Mouse (Mus musculus) ES-E14 (cell line): ENCODE data around the gene Cldn19. TPM values are rescaled to one million over a fixed set of nuclear protein-coding genes. Genes with fewer than 3 reads are reported as not detected.

Experiments used
- DNase-seq: peaks from one replicate; pipeline ENCODE4 v3.0.0-alpha.2; 2013; ENCODE audit warnings: low read depth, low spot score
- H3K27ac ChIP-seq: 2 replicates; pipeline ENCODE4 v1.5.1; 2012; ENCODE audit warnings: low read depth, mild to moderate bottlenecking, low read length, moderate library complexity, mixed read lengths; ENCODE audit not compliant: poor library complexity, insufficient read depth, severe bottlenecking
- H3K36me3 ChIP-seq: 2 replicates; pipeline ENCODE4 v1.6.1; 2012; ENCODE audit warnings: mild to moderate bottlenecking, low read length, moderate library complexity, mixed read lengths; ENCODE audit not compliant: control insufficient read depth, poor library complexity, insufficient read depth, severe bottlenecking
- H3K4me1 ChIP-seq, 2 experiments: fragments of 150-350 bp in 1 of 2; sonication (generic) in 1 of 2; 2 replicates each; pipeline ENCODE4 v1.6.1; 2012; ENCODE audit warnings: low read length in 2 of 2, mild to moderate bottlenecking in 1 of 2, mixed read lengths in 1 of 2; ENCODE audit not compliant: control insufficient read depth in 2 of 2, insufficient read depth in 2 of 2, poor library complexity in 1 of 2
- H3K4me3 ChIP-seq, 2 experiments: fragments of 150-350 bp in 1 of 2; sonication (generic) in 1 of 2; 2 replicates each; pipeline ENCODE4 v1.5.1; 2012; ENCODE audit warnings: low read length in 2 of 2, low read depth in 1 of 2, mild to moderate bottlenecking in 1 of 2, mixed read lengths in 1 of 2; ENCODE audit not compliant: insufficient read depth in 1 of 2, poor library complexity in 1 of 2, severe bottlenecking in 1 of 2
- H3K9ac ChIP-seq: 2 replicates; pipeline ENCODE4 v1.6.1; 2012; ENCODE audit warnings: low read depth, mild to moderate bottlenecking, low read length, mixed read lengths; ENCODE audit not compliant: poor library complexity, insufficient read depth, severe bottlenecking
- H3K9me3 ChIP-seq: fragments of 150-350 bp; sonication (generic); 2 replicates; pipeline ENCODE4 v1.6.1; 2012; ENCODE audit warnings: low read depth, mild to moderate bottlenecking, low read length; ENCODE audit not compliant: control insufficient read depth, insufficient read depth
- CHD2 ChIP-seq: IDR thresholded peaks from 2 replicates; pipeline ENCODE4 v1.6.1; 2014; ENCODE audit warnings: mild to moderate bottlenecking, low read depth, low read length, inconsistent platforms
- HCFC1 ChIP-seq: IDR thresholded peaks from 2 replicates; pipeline ENCODE4 v1.6.1; 2012; ENCODE audit warnings: low read length, inconsistent platforms, borderline replicate concordance; ENCODE audit not compliant: insufficient read depth
- MAFK ChIP-seq: IDR thresholded peaks from 2 replicates; pipeline ENCODE4 v1.6.1; 2014; ENCODE audit warnings: mild to moderate bottlenecking, low read depth, low read length, inconsistent platforms; ENCODE audit not compliant: insufficient read depth
- ZC3H11A ChIP-seq: IDR thresholded peaks from 2 replicates; pipeline ENCODE4 v1.6.1; 2012; ENCODE audit warnings: low read depth, mild to moderate bottlenecking, inconsistent platforms, low read length, borderline replicate concordance
- ZNF384 ChIP-seq: IDR thresholded peaks from 2 replicates; pipeline ENCODE4 v1.6.1; 2012; ENCODE audit warnings: low read depth, low read length, inconsistent platforms
- in situ Hi-C, 2 experiments: fragments of 600-800 bp; cut with MboI; formaldehyde crosslinking; loops; one replicate each; pipeline ENCODE4 v1.15.1; 2025; ENCODE audit warnings: low sequenced_read_pairs in 2 of 2, inconsistent platforms in 1 of 2; ENCODE audit not compliant: unreplicated experiment in 2 of 2
- total RNA-seq: library from RNA; depleted of rRNA; stranded (reverse); fragments of 300-350 nt; gene quantifications from 2 replicates; pipeline ENCODE4 v1.2.3, GENCODE M21; 2012

Gene Cldn19
- total RNA-seq, 1 experiment: 0.18 TPM

DNA sequence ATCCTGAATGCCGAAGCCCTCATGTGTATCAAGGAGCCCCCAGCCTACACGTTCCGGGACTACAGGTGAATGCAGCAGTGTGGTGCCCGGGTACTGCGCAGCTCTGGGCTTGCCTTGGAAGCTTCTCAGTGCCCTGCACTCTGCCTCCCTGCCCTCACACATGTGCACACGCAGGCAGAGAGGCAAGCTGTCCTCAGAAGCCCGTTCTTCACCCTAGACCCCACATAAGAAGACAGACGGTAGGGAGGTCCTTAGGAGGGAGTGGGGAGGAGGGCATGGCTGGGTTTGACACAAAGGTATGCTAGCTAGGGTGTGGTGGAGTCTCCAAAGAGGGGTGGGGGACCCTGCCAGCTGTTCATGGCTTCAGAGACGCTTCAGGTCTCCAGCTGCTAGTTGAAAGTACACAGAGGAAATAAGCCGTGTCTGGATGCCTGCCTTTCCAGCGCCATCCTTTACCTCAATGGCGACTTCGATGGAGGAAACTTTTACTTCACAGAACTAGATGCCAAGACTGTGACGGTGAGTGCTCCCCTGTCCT lies 8.5 kb upstream of the Cldn19 start:
- Histone ChIP-seq H3K27ac (no peak overlapping the region), H3K4me3 (no peak overlapping the region), H3K4me1 (peaks cover 0 to 26% of the 10 kb centered on the region in 2 experiments; a peak in 2 of 4 replicates), H3K9ac (no peak overlapping the region), H3K36me3 (peaks cover 8% of the 10 kb centered on the region; the same call in 1 of the 2 replicates), H3K9me3 (no peaks in the 10 kb centered on the region)
- in situ Hi-C loops: no loop called here
- no peak for DNase-seq
- TF ChIP-seq CHD2: no peak
- TF ChIP-seq HCFC1: no peak
- TF ChIP-seq MAFK: no peak
- no peak for TF ChIP-seq ZC3H11A
- TF ChIP-seq ZNF384: no peak

DNA sequence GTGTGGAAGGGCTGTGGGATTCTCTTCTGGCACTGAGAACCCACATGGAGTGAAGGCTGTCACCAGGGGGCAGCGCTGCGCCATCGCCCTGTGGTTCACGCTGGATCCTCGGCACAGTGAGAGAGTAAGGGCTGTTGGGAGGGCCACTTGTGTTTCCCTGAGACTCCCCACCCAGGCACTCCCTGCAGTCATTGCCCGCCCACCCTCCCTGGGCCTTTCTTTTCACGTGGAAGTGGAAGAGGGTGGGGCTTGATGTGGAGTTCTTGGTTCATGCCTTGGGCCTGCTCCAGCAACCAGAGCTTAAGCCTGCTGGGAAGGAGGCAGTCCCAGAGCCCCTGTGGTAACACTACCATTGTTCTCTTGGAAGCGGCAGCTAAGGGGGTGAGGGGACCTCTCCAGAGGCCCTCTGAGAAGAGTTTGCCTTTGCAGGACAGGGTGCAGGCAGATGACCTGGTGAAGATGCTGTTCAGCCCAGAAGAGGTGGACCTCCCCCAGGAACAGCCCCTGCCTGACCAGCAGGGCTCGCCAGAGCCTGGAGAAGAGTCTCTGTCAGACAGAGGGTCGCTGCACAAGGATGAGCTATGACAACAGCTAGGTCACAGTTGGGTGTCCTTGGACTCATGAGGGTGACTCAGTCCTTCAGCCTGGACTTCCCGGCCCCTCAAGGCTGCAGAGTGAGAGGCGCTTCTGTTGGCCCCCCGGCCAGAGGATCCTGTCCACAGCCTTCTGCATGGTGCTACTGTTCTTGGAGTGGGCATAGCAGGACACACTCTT lies 7.6 kb upstream of the Cldn19 start:
- Histone ChIP-seq H3K36me3 (peaks cover 5% of the 10 kb centered on the region; the same call in 1 of the 2 replicates), H3K9me3 (no peaks in the 10 kb centered on the region), H3K4me1 (peaks cover 0 to 26% of the 10 kb centered on the region in 2 experiments; a peak in 2 of 4 replicates), H3K4me3 (peak overlapping the region in 1 of 2 experiments; percentile 7; a peak in 1 of 4 replicates), H3K9ac (peak overlapping the region; percentile 15; the same call in 1 of the 2 replicates), H3K27ac (peak overlapping the region; percentile 24; the same call in 1 of the 2 replicates)
- in situ Hi-C loops: no loop called here
- TF ChIP-seq ZC3H11A (peak; percentile 20; the same call in 1 of the 2 replicates), HCFC1 (no peak)
- peak; percentile 77 for DNase-seq

- Histone ChIP-seq H3K4me1 (peaks cover 0 to 26% of the 10 kb centered on the region in 2 experiments; a peak in 2 of 4 replicates), H3K36me3 (peaks cover 5% of the 10 kb centered on the region; the same call in 1 of the 2 replicates), H3K4me3 (no peak overlapping the region), H3K27ac (no peak overlapping the region), H3K9me3 (no peaks in the 10 kb centered on the region), H3K9ac (no peak overlapping the region)
- no peak for TF ChIP-seq ZNF384
- no peak for TF ChIP-seq MAFK
- TF ChIP-seq ZC3H11A: no peak
- TF ChIP-seq CHD2: no peak
- TF ChIP-seq HCFC1: no peak
- DNase-seq: no peak
- in situ Hi-C loops: no loop called here
These were observed 6.7 kb upstream of the Cldn19 start for GRCm38 (mm10) chr4:119248407-119248965.

- in situ Hi-C loops: no loop called here
- TF ChIP-seq MAFK (no peak), CHD2 (no peak), ZC3H11A (no peak), ZNF384 (no peak), HCFC1 (no peak)
- Histone ChIP-seq H3K36me3 (peaks cover 2% of the 10 kb centered on the region; the same call in 1 of the 2 replicates), H3K4me1 (peaks cover 0 to 11% of the 10 kb centered on the region in 2 experiments; a peak in 2 of 4 replicates), H3K9me3 (no peaks in the 10 kb centered on the region), H3K4me3 (no peak overlapping the region), H3K27ac (no peak overlapping the region), H3K9ac (no peak overlapping the region)
- DNase-seq: no peak
These were observed 3.0 kb upstream of the Cldn19 start for GRCm38 (mm10) chr4:119252025-119252808.
